Mouse (Mus musculus) liver, postnatal 0 days (tissue): ENCODE results near the gene Cox15.

Experiments
- CTCF ChIP-seq: sonication (generic); IDR thresholded peaks from 2 replicates; pipeline ENCODE4 v1.5.1; 2016; ENCODE audit warnings: antibody characterized with exemption, low read depth
- EP300 ChIP-seq: IDR thresholded peaks from 2 replicates; pipeline ENCODE4 v1.6.1; 2016; ENCODE audit warnings: antibody characterized with exemption, low read depth, mild to moderate bottlenecking

DNA sequence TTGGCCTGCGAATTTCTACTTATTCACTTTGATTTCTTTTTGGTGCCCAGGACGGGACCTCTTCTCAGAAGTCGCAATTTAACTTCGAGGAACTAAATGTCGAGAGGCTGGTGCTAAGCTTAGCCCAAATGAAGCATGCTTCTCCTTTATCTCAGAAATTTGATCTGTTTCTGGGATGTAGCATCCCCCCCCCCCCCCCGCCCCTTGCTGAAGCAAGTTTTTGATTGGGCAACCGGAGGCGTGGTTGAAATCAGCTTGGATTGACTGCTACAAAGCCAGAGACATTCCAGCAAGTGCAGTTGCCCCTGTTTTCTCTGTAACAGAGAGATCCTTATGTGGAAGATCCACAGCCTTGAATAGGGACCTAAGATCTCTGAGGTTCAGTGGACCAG is 22.8 kb downstream of the Cox15 start:
- TF ChIP-seq CTCF (no peak), EP300 (no peak)
